Mouse (Mus musculus) liver, embryonic 13.5 days (tissue): ENCODE results near the gene Appbp2. TPM values are rescaled to one million over a fixed set of nuclear protein-coding genes. Genes with fewer than 3 reads are reported as not detected.

Source experiments
- ATAC-seq: fragments of 200-750 bp; cut with Nextera tagmentation; 2 replicates; pipeline ENCODE4 v1.8.0; 2017; ENCODE audit warnings: low read depth, mild to moderate bottlenecking, moderate number of reproducible peaks, moderate library complexity
- DNase-seq: peaks from one replicate; pipeline ENCODE4 v3.0.0; 2022
- H3K27ac ChIP-seq: fragments of 300-500 bp; sonication (generic); 2 replicates; pipeline ENCODE4 v1.5.1; 2015; ENCODE audit warnings: moderate library complexity, mild to moderate bottlenecking, inconsistent platforms
- H3K27me3 ChIP-seq: fragments of 300-500 bp; sonication (generic); 2 replicates; pipeline ENCODE4 v1.6.1; 2015; ENCODE audit warnings: mild to moderate bottlenecking, inconsistent platforms
- H3K36me3 ChIP-seq: fragments of 300-500 bp; sonication (generic); 2 replicates; pipeline ENCODE4 v1.6.1; 2015; ENCODE audit warnings: mild to moderate bottlenecking, inconsistent platforms
- H3K4me1 ChIP-seq: fragments of 300-500 bp; sonication (generic); replicated peaks from 2 replicates; pipeline ENCODE4 v1.6.1; 2015; ENCODE audit warnings: inconsistent platforms
- H3K4me2 ChIP-seq: fragments of 300-500 bp; sonication (generic); 2 replicates; pipeline ENCODE4 v1.6.1; 2015; ENCODE audit warnings: inconsistent platforms, mild to moderate bottlenecking, moderate library complexity
- H3K4me3 ChIP-seq: fragments of 300-500 bp; sonication (generic); replicated peaks from 2 replicates; pipeline ENCODE4 v1.5.1; 2015; ENCODE audit warnings: mild to moderate bottlenecking, inconsistent platforms
- H3K9ac ChIP-seq: fragments of 300-500 bp; sonication (generic); 2 replicates; pipeline ENCODE4 v1.6.1; 2015; ENCODE audit warnings: mild to moderate bottlenecking, inconsistent platforms
- H3K9me3 ChIP-seq: fragments of 300-500 bp; sonication (generic); replicated peaks from 2 replicates; pipeline ENCODE4 v1.6.1; 2016; ENCODE audit warnings: inconsistent platforms
- WGBS: fragments of 180-500 bp; shearing (Covaris S2); methylation state at CpG from one replicate; pipeline ENCODE4 v1.1.7; 2015; ENCODE audit not compliant: insufficient replicate concordance; 5-methylcytosine and 5-hydroxymethylcytosine counted together
- polyA plus RNA-seq: library from polyadenylated mRNA; unstranded; fragments of >200 nt; fragmentation: Nextera tagmentation; extraction: Ambion mirVana; gene quantifications from 2 replicates; pipeline ENCODE4 v1.2.1, GENCODE M21; 2015

Gene Appbp2
- polyA plus RNA-seq, 1 experiment from 2014 or later, result 15.7 TPM

- 46% methylated on average over 2 of the region's 2 CpGs for WGBS
- H3K36me3 ChIP-seq, result no peaks in the 10 kb centered on the region
- no peak for ATAC-seq
- H3K4me1 ChIP-seq, result peaks cover 2% of the 10 kb centered on the region; the same call in 1 of the 2 replicates
- H3K27ac ChIP-seq, result no peak overlapping the region
- H3K4me3 ChIP-seq, result no peak overlapping the region
- H3K9me3 ChIP-seq, result no peaks in the 10 kb centered on the region
- H3K27me3 ChIP-seq, result peaks cover 19% of the 10 kb centered on the region
- H3K9ac ChIP-seq, result no peak overlapping the region
- DNase-seq, result no peak
- no peak overlapping the region for H3K4me2 ChIP-seq
Observed at GRCm38 (mm10) chr11:85157301-85157700, 77.6 kb downstream of the Appbp2 start.

DNA sequence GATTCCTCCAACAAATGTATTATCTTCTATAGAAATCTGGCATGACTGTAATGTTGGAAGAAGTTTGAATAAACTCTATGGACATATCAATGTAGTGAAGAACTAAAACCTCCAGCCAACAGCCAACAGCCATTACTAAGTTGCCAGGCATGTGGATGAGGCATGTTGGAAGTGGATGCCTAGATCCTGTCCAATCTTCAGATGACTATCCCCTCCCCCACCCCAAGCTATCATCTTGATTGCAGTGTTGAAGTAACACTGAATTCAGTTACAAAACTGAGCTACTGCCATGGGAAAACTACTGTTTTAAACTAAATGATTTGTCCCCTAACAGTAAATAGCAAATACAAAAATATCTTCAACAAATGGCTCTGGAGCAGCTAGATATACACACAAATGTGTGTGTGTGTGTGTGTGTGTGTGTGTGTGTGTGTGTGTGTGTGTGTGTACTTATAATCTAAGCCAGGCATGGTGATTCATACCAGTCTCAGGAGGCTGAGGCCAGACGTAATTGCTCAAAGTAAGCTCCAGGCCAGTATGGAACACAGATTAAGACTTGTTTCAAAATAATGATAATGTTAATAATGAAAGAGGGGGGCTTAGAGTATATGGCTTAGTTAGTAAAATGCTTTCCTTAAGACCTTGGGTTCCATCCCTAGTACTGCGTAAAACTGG, 82.5 kb downstream of the Appbp2 start:
- H3K9ac ChIP-seq, result no peak overlapping the region

GRCm38 (mm10) chr11:85139581-85140540, 95.1 kb downstream of the Appbp2 start, which contains the start of gene Usp32:
TSS of gene Usp32 (minus strand) at chr11:85140161.
- ATAC-seq, result peak; percentile 96
- no peaks in the 10 kb centered on the region for H3K27me3 ChIP-seq
- peak within 1 kb of the TSS; percentile 77 for H3K4me2 ChIP-seq
- H3K9ac ChIP-seq, result peak within 1 kb of the TSS; percentile 99
- no peaks in the 10 kb centered on the region for H3K9me3 ChIP-seq
- H3K27ac ChIP-seq, result peak within 1 kb of the TSS; percentile 97
- peak; percentile 98 for DNase-seq
- peaks cover 12% of the 10 kb centered on the region for H3K36me3 ChIP-seq
- peak within 1 kb of the TSS; percentile 98 for H3K4me3 ChIP-seq
- peaks cover 47% of the 10 kb centered on the region for H3K4me1 ChIP-seq
- WGBS, result under 1% methylated on average over 94 of the region's 94 CpGs

More for the DNA sequence above, 82.5 kb downstream of the Appbp2 start:
- Histone ChIP-seq H3K4me3 (no peak overlapping the region), H3K4me1 (0 out of 2 replicates have a peak, but pooled peaks cover 2% of the 10 kb centered on the region), H3K36me3 (no peaks in the 10 kb centered on the region), H3K27ac (no peak overlapping the region), H3K4me2 (no peak overlapping the region), H3K9me3 (no peaks in the 10 kb centered on the region), H3K27me3 (peaks cover 13% of the 10 kb centered on the region; the same call in 1 of the 2 replicates)
- DNase-seq (no peak), ATAC-seq (no peak)
- WGBS, result 88% methylated on average over 2 of the region's 2 CpGs

- Histone ChIP-seq H3K36me3 (peaks cover 17% of the 10 kb centered on the region), H3K4me2 (peak overlapping the region; percentile 75), H3K9ac (peak overlapping the region; percentile 99), H3K27me3 (no peaks in the 10 kb centered on the region), H3K27ac (peak overlapping the region; percentile 97), H3K9me3 (no peaks in the 10 kb centered on the region), H3K4me3 (peak overlapping the region; percentile 98), H3K4me1 (peaks cover 52% of the 10 kb centered on the region)
- ATAC-seq (peak; percentile 0; the same call in 1 of the 2 replicates), DNase-seq (no peak)
- WGBS, result 5% methylated on average over 17 of the region's 17 CpGs
Observed at GRCm38 (mm10) chr11:85138776-85139474, 96.0 kb downstream of the Appbp2 start.

Other genes starting within 250 kb of the Appbp2 start
- gene Usp32, start 95.0 kb downstream of the Appbp2 start, polyA plus RNA-seq, result 9.7 and 10.0 TPM in 2 replicates
- 0.16 TPM in 1 of 2 replicates, not detected in the other for gene 1700125H20Rik, start 64.7 kb downstream of the Appbp2 start, polyA plus RNA-seq
- 21.8 and 22.7 TPM in 2 replicates for gene Ppm1d, start 76.1 kb upstream of the Appbp2 start, polyA plus RNA-seq
- 13.6 and 16.4 TPM in 2 replicates for gene Bcas3, start 118.0 kb upstream of the Appbp2 start, polyA plus RNA-seq